Mouse (Mus musculus) forebrain, embryonic 11.5 days (tissue): Measurements from ENCODE around the gene Hoga1. TPM values are rescaled to one million over a fixed set of nuclear protein-coding genes. Genes with fewer than 3 reads are reported as not detected.

Experiments
- ATAC-seq: fragments of 200-750 bp; cut with Nextera tagmentation; replicated peaks from 2 replicates; pipeline ENCODE4 v1.8.0; 2017; ENCODE audit warnings: moderate TSS enrichment; ENCODE audit not compliant: low FRiP score
- DNase-seq: peaks from one replicate; pipeline ENCODE4 v3.0.0-alpha.2; 2017; ENCODE audit warnings: low spot score
- H3K27ac ChIP-seq: fragments of 300-500 bp; sonication (generic); 2 replicates; pipeline ENCODE4 v1.5.1; 2014; ENCODE audit warnings: low read depth, low read length
- H3K27me3 ChIP-seq: fragments of 300-500 bp; sonication (generic); 2 replicates; pipeline ENCODE4 v1.6.1; 2014; ENCODE audit warnings: mild to moderate bottlenecking, low read length, mixed read lengths; ENCODE audit not compliant: control insufficient read depth, insufficient read depth
- H3K36me3 ChIP-seq: fragments of 300-500 bp; sonication (generic); 2 replicates; pipeline ENCODE4 v1.6.1; 2014; ENCODE audit warnings: mild to moderate bottlenecking, low read length, moderate library complexity, mixed read lengths; ENCODE audit not compliant: control insufficient read depth, insufficient read depth
- H3K4me1 ChIP-seq: fragments of 300-500 bp; sonication (generic); replicated peaks from 2 replicates; pipeline ENCODE4 v1.6.1; 2014; ENCODE audit warnings: low read length, mixed read lengths; ENCODE audit not compliant: control insufficient read depth, insufficient read depth
- H3K4me2 ChIP-seq: fragments of 300-500 bp; sonication (generic); 2 replicates; pipeline ENCODE4 v1.6.1; 2014; ENCODE audit warnings: low read depth, mild to moderate bottlenecking, low read length, moderate library complexity, mixed read lengths; ENCODE audit not compliant: severe bottlenecking
- H3K4me3 ChIP-seq: fragments of 300-500 bp; sonication (generic); 2 replicates; pipeline ENCODE4 v1.5.1; 2014; ENCODE audit warnings: low read depth, low read length
- H3K9ac ChIP-seq: fragments of 300-500 bp; sonication (generic); 2 replicates; pipeline ENCODE4 v1.6.1; 2014; ENCODE audit warnings: low read length
- H3K9me3 ChIP-seq: fragments of 300-500 bp; sonication (generic); 2 replicates; pipeline ENCODE4 v1.6.1; 2016; ENCODE audit warnings: low read length, mixed read lengths; ENCODE audit not compliant: control insufficient read depth
- WGBS: fragments of 180-500 bp; shearing (Covaris S2); extraction: QIAGEN DNeasy Blood & Tissue Kit; methylation state at CpG from one replicate; pipeline ENCODE4 v1.1.7; 2014; 5-methylcytosine and 5-hydroxymethylcytosine counted together
- polyA plus RNA-seq: library from polyadenylated mRNA; unstranded; fragments of >200 nt; fragmentation: Nextera tagmentation; extraction: Ambion mirVana; gene quantifications from 2 replicates; pipeline ENCODE4 v1.2.1, GENCODE M21; 2014

The Hoga1 gene
- polyA plus RNA-seq, 1 experiment from 2014 or later: 1.1 TPM

- ATAC-seq (no peak), DNase-seq (no peak)
- no peaks in the 10 kb centered on the region for H3K27me3 ChIP-seq
- no peak overlapping the region for H3K9ac ChIP-seq
- H3K4me2 ChIP-seq: no peak overlapping the region
- H3K27ac ChIP-seq: no peak overlapping the region
- 62% methylated on average over 11 of the region's 11 CpGs for WGBS
- no peaks in the 10 kb centered on the region for H3K9me3 ChIP-seq
- H3K4me1 ChIP-seq: peaks cover 3% of the 10 kb centered on the region; the same call in 1 of the 2 replicates
- H3K36me3 ChIP-seq: no peaks in the 10 kb centered on the region
- H3K4me3 ChIP-seq: no peak overlapping the region
Measured at GRCm38 (mm10) chr19:42034881-42035455, 10.4 kb upstream of the Hoga1 start.

DNA sequence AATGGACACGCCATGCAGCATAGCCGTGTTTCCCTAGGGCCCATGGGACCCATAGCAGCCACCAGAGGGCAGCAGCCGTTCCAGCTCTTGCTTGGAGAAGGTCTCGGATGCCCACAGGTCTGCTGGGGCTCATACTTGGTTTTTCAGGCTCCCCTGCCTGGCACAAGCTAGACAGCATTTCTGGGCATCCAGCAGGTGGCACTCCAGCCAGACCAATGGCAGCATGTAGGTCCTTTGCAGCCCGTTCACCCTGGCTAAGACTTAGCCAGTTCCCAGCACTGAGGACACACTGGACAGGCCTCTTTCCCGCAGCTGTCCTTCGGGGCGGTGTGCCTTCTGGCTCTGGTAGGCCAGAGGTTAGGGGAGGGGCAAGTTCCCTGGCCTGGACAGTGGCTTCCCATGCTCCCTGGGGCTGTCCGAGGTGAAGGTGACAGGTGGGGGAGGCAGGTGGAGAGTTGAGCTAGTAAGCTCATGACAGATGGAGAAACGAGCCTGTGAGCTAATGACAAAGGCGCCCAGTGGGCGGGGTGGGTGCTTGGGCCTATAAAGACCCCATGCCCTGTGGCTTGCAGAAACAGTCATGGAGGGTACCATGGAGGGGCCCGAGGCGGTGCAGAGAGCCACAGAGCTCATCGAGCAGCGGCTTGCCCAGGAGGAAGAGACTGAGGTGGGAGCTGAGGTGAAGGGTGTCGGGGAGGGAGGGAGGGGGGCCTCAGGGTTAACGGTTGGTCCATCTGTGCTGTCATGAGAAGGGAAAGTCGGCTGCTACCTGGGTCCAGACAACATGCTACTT, 9.8 kb upstream of the Hoga1 start, which contains the start of gene Ankrd2:
TSS of gene Ankrd2 (plus strand) at position 545 of the 793 bp plus-strand sequence.
- no peak within 1 kb of the TSS for H3K4me2 ChIP-seq
- no peak within 1 kb of the TSS for H3K4me3 ChIP-seq
- H3K9ac ChIP-seq: no peak within 1 kb of the TSS; the same call in 1 of the 2 replicates
- no peaks in the 10 kb centered on the region for H3K27me3 ChIP-seq
- peaks cover 3% of the 10 kb centered on the region; the same call in 1 of the 2 replicates for H3K4me1 ChIP-seq
- DNase-seq (peak; percentile 86), ATAC-seq (peak; percentile 81)
- WGBS: 69% methylated on average over 19 of the region's 19 CpGs
- H3K36me3 ChIP-seq: no peaks in the 10 kb centered on the region
- no peaks in the 10 kb centered on the region for H3K9me3 ChIP-seq
- no peak within 1 kb of the TSS for H3K27ac ChIP-seq

DNA sequence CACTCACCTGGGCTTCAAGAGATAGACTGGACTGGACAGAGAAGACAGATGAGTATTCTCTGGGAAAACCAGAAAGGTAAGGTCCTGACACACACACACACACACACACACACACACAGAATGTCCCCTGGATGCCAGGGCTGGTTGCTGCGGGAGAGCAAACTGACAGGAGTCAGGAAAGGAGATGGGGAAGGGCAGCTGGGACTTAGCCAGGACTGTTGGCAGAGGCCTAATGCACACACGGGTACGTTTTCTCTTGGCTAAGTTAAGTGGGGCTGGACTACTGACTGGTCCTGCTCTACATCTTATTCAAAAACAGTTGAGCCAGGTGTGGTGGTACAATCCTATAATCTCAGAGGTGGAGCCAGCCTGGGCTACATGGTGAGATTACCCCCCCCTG, 9.1 kb upstream of the Hoga1 start:
- no peak for DNase-seq
- H3K9ac ChIP-seq: no peak overlapping the region
- WGBS: 85% methylated on average over 3 of the region's 3 CpGs
- H3K4me3 ChIP-seq: no peak overlapping the region
- no peak for ATAC-seq
- no peaks in the 10 kb centered on the region for H3K36me3 ChIP-seq
- peaks cover 3% of the 10 kb centered on the region; the same call in 1 of the 2 replicates for H3K4me1 ChIP-seq
- H3K4me2 ChIP-seq: no peak overlapping the region
- H3K9me3 ChIP-seq: no peaks in the 10 kb centered on the region
- no peaks in the 10 kb centered on the region for H3K27me3 ChIP-seq
- H3K27ac ChIP-seq: no peak overlapping the region

GRCm38 (mm10) chr19:42037167-42037702, 8.2 kb upstream of the Hoga1 start:
- H3K4me1 ChIP-seq: peaks cover 3% of the 10 kb centered on the region; the same call in 1 of the 2 replicates
- no peaks in the 10 kb centered on the region for H3K9me3 ChIP-seq
- H3K9ac ChIP-seq: no peak overlapping the region
- WGBS: 82% methylated on average over 11 of the region's 11 CpGs
- no peak overlapping the region for H3K4me2 ChIP-seq
- no peaks in the 10 kb centered on the region for H3K36me3 ChIP-seq
- ATAC-seq: no peak
- no peak for DNase-seq
- no peak overlapping the region for H3K4me3 ChIP-seq
- H3K27ac ChIP-seq: no peak overlapping the region
- H3K27me3 ChIP-seq: no peaks in the 10 kb centered on the region

GRCm38 (mm10) chr19:42038310-42038709, 7.1 kb upstream of the Hoga1 start:
- H3K4me2 ChIP-seq: no peak overlapping the region
- DNase-seq (no peak), ATAC-seq (no peak)
- 91% methylated on average over 12 of the region's 12 CpGs for WGBS
- H3K9me3 ChIP-seq: no peaks in the 10 kb centered on the region
- no peak overlapping the region for H3K4me3 ChIP-seq
- H3K36me3 ChIP-seq: no peaks in the 10 kb centered on the region
- no peak overlapping the region for H3K27ac ChIP-seq
- H3K9ac ChIP-seq: no peak overlapping the region
- peaks cover 3% of the 10 kb centered on the region; the same call in 1 of the 2 replicates for H3K4me1 ChIP-seq
- H3K27me3 ChIP-seq: no peaks in the 10 kb centered on the region

DNA sequence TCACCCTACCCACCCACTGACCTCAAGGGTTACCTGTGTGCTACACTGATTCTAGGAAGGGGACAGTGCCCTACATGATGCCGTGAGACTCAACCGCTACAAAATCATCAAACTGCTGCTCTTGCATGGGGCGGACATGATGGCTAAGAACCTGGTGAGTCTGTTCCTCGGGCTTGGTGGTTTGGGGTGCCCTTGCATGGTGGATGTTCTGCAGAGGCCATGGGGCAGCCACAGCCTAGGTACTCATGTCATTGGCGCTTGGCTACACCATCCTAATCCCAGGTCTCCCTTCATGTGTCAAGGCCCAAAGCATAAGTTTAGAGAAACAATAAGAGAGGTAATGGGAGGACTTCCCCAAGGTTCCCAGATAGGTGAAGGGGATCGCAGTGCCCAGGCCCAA, 1.4 kb upstream of the Hoga1 start:
- Histone ChIP-seq H3K4me1 (no peaks in the 10 kb centered on the region), H3K4me2 (no peak overlapping the region), H3K27me3 (no peaks in the 10 kb centered on the region), H3K9ac (no peak overlapping the region), H3K36me3 (no peaks in the 10 kb centered on the region), H3K4me3 (no peak overlapping the region), H3K27ac (no peak overlapping the region), H3K9me3 (no peaks in the 10 kb centered on the region)
- 94% methylated on average over 6 of the region's 6 CpGs for WGBS
- DNase-seq (no peak), ATAC-seq (no peak)

DNA sequence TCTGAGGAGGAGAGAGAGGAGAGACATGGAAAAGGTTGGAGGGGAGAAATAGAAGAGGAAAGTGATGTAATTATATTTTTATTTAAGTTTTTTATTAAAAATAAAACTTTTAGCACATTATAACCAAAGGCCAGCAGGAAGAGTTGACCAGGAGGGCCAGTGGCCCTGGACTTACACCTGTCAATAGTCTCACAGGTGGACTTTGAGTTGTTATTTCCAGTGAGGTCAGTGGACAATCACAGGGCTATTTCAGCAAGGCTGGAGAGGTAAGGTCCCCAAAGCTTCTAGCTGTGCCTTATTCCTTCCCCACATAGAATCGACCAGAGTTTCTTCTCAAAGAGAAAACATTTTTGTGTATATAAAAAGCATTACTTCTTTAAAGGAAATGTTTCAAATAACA, 4.8 kb downstream of the Hoga1 start:
- 82% methylated on average over 1 of the region's 1 CpGs for WGBS

DNA sequence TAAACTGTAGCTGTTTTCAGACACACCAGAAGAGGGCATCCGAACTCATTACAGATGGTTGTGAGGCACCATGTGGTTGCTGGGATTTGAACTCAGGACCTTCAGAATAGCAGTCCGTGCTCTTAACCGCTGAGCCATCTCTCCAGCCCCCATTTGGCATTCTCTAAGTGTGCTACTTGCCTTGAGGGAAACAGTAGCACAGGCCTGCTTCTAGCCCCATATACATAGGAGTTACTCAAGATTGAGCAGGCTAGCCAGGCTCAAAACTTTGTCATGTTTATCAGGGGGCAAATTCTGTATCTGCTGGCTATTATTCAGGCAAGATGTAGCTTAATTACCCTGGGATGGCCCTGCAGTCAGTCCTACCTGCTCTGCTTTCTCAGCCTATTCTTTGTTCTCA, 5.9 kb downstream of the Hoga1 start:
- no peak for ATAC-seq
- DNase-seq: no peak
- H3K36me3 ChIP-seq: no peaks in the 10 kb centered on the region
- H3K4me2 ChIP-seq: no peak overlapping the region
- no peak overlapping the region for H3K27ac ChIP-seq
- WGBS: 89% methylated on average over 3 of the region's 3 CpGs
- H3K27me3 ChIP-seq: no peaks in the 10 kb centered on the region
- no peaks in the 10 kb centered on the region for H3K9me3 ChIP-seq
- no peaks in the 10 kb centered on the region for H3K4me1 ChIP-seq
- H3K4me3 ChIP-seq: no peak overlapping the region
- no peak overlapping the region for H3K9ac ChIP-seq

More for the DNA sequence above, 4.8 kb downstream of the Hoga1 start:
- DNase-seq (no peak), ATAC-seq (no peak)
- no peak overlapping the region for H3K9ac ChIP-seq
- no peak overlapping the region for H3K27ac ChIP-seq
- H3K36me3 ChIP-seq: no peaks in the 10 kb centered on the region
- H3K4me1 ChIP-seq: no peaks in the 10 kb centered on the region
- no peak overlapping the region for H3K4me3 ChIP-seq
- no peaks in the 10 kb centered on the region for H3K27me3 ChIP-seq
- no peak overlapping the region for H3K4me2 ChIP-seq
- H3K9me3 ChIP-seq: no peaks in the 10 kb centered on the region
